Comparison of ENCODE assay signal across 20 mouse cellular contexts in genomic region chr3:16888132-16888531, GRCm38 (mm10).
"Had no signal": no experiment of that assay in that cellular context is flagged by ENCODE, and none has a peak within 500 bp of the region (broad histone marks: within the 10 kb centered on the region; RNA-seq: fewer than 3 reads in every experiment).

No protein-coding gene starts in this region.

- DNase-seq: liver, postnatal 0 days; lung, adult 2 months; lung, postnatal 14 days; lung, postnatal 36 days; midbrain, embryonic 14.5 days; right cerebral cortex, postnatal 14 days; thymus, adult 2 months; thymus, postnatal 25 days; thymus, postnatal 4 days had no signal

- H3K9ac ChIP-seq: liver, postnatal 0 days; lung, embryonic 15.5 days; midbrain, embryonic 12.5 days; neural tube, embryonic 13.5 days; neural tube, embryonic 15.5 days; stomach, embryonic 15.5 days had no signal

- H3K4me1 ChIP-seq: lung, embryonic 15.5 days; midbrain, embryonic 10.5 days; midbrain, embryonic 12.5 days; neural tube, embryonic 13.5 days; neural tube, embryonic 15.5 days; stomach, embryonic 15.5 days had no signal

- H3K9me3 ChIP-seq: lung, embryonic 15.5 days; midbrain, embryonic 10.5 days; midbrain, embryonic 12.5 days; neural tube, embryonic 13.5 days; stomach, embryonic 15.5 days had no signal

- H3K4me3 ChIP-seq: lung, embryonic 15.5 days; midbrain, embryonic 10.5 days; midbrain, embryonic 12.5 days; myocyte; neural tube, embryonic 13.5 days; neural tube, embryonic 15.5 days; stomach, embryonic 15.5 days had no signal

- ATAC-seq: liver, postnatal 0 days; lung, postnatal 0 days; midbrain, embryonic 16.5 days had no signal

- H3K27ac ChIP-seq: lung, embryonic 15.5 days; macrophage; midbrain, embryonic 10.5 days; midbrain, embryonic 12.5 days; neural tube, embryonic 13.5 days; neural tube, embryonic 15.5 days; stomach, embryonic 15.5 days; stomach, postnatal 0 days had no signal

- H3K36me3 ChIP-seq: lung, embryonic 15.5 days; midbrain, embryonic 10.5 days; midbrain, embryonic 12.5 days; neural tube, embryonic 13.5 days; neural tube, embryonic 15.5 days; stomach, embryonic 15.5 days had no signal
